Mouse (Mus musculus): Measurements from ENCODE around the gene Myh10. TPM values are rescaled to one million over a fixed set of nuclear protein-coding genes. Genes with fewer than 3 reads are reported as not detected.

Myh10 gene
- total and polyA plus RNA-seq, 3 experiments, result 0.38 to 2.7 (median 0.62) TPM

- no peaks in the 10 kb centered on the region for H3K27me3 ChIP-seq (replicated peaks)
- in situ Hi-C loops (cut with MboI; ENCODE audit: low pct_ligation_motif_present, low pct_unique_long_range_greater_than_20kb, low sequenced_read_pairs), result no loop called here
These were observed 42.8 kb upstream of the Myh10 start for GRCm38 (mm10) chr11:68648385-68649148.

GRCm38 (mm10) chr11:68651518-68651917 is 39.8 kb upstream of the Myh10 start:
- TF ChIP-seq MAX (IDR thresholded peaks at IDR 0.05; ENCODE audit: low read length) (no peak), UBTF (IDR thresholded peaks at IDR 0.05; ENCODE audit: low read depth, low read length) (no peak), GABPA (IDR thresholded peaks at IDR 0.05; ENCODE audit: insufficient replicate concordance, low read depth, low read length) (no peak), MAFK (IDR thresholded peaks at IDR 0.05; ENCODE audit: insufficient replicate concordance, low read length) (no peak), USF2 (conservative IDR thresholded peaks at IDR 0.05; ENCODE audit: low read depth, low read length) (no peak), ETS1 (conservative IDR thresholded peaks at IDR 0.05; ENCODE audit: low read depth, low read length) (no peak), CHD2 (IDR thresholded peaks at IDR 0.05; ENCODE audit: low read length) (no peak), JUN (IDR thresholded peaks at IDR 0.05; ENCODE audit: insufficient read depth, low read depth, low read length) (no peak), JUND (conservative IDR thresholded peaks at IDR 0.05; ENCODE audit: low read depth, low read length) (no peak), ZMIZ1 (IDR thresholded peaks at IDR 0.05; ENCODE audit: low read depth, low read length) (no peak), CHD1 (IDR thresholded peaks at IDR 0.05; ENCODE audit: low read depth, low read length) (no peak), EP300 (IDR thresholded peaks at IDR 0.05; ENCODE audit: low read length) (no peak), NELFE (IDR thresholded peaks at IDR 0.05; ENCODE audit: low read depth, low read length) (no peak), USF1 (IDR thresholded peaks at IDR 0.05; ENCODE audit: low read depth, low read length) (no peak), TBP (conservative IDR thresholded peaks at IDR 0.05; ENCODE audit: low read depth, low read length) (no peak), BHLHE40 (IDR thresholded peaks at IDR 0.05; ENCODE audit: low read depth, low read length) (no peak), ELF1 (IDR thresholded peaks at IDR 0.05; ENCODE audit: low read depth, low read length) (no peak), NRF1 (IDR thresholded peaks at IDR 0.05; ENCODE audit: low read depth, low read length) (no peak), RCOR1 (conservative IDR thresholded peaks at IDR 0.05; ENCODE audit: low read depth, low read length) (no peak)
- in situ Hi-C loops (cut with MboI; ENCODE audit: low pct_ligation_motif_present, low pct_unique_long_range_greater_than_20kb, low sequenced_read_pairs) (no loop called here), dilution Hi-C loops (cut with MboI; ENCODE audit: extremely low pct_ligation_motif_present, extremely low pct_unique_long_range_greater_than_20kb, low sequenced_read_pairs) (no loop called here)
- Histone ChIP-seq H3K9me3 (replicated peaks; ENCODE audit: low read length) (no peaks in the 10 kb centered on the region), H3K4me1 (ENCODE audit: control insufficient read depth in 1 of 2, insufficient read depth in 2 of 2) (peaks cover 12 to 39% of the 10 kb centered on the region in 2 experiments), H3K79me2 (replicated peaks; ENCODE audit: control insufficient read depth, extremely low read depth, insufficient read depth, poor library complexity, severe bottlenecking) (no peaks in the 10 kb centered on the region), H3K36me3 (replicated peaks in 1 of 2; ENCODE audit: control insufficient read depth in 1 of 2, insufficient read depth in 1 of 2, low read length in 1 of 2) (no peaks in the 10 kb centered on the region), H3K27me3 (replicated peaks) (no peaks in the 10 kb centered on the region), H3K4me2 (ENCODE audit: insufficient read depth, low read depth, poor library complexity, severe bottlenecking) (no peak overlapping the region), H3K27ac (ENCODE audit: insufficient read depth, low read depth) (no peak overlapping the region), H3K9ac (ENCODE audit: insufficient read depth, low read depth) (no peak overlapping the region), H3K4me3 (replicated peaks in 1 of 3; ENCODE audit: low read depth in 2 of 3, low read length in 2 of 3, poor library complexity in 1 of 3) (no peak overlapping the region)
- no peak for DNase-seq (ENCODE audit: extremely low read depth)

More at GRCm38 (mm10) chr11:68648385-68649148, 42.8 kb upstream of the Myh10 start:
- Histone ChIP-seq H3K36me3 (replicated peaks in 1 of 2; ENCODE audit: control insufficient read depth in 1 of 2, insufficient read depth in 1 of 2, low read length in 1 of 2) (no peaks in the 10 kb centered on the region), H3K9me3 (replicated peaks; ENCODE audit: low read length) (no peaks in the 10 kb centered on the region), H3K27ac (ENCODE audit: insufficient read depth, low read depth) (no peak overlapping the region), H3K4me3 (replicated peaks in 1 of 3; ENCODE audit: low read depth in 2 of 3, low read length in 2 of 3, poor library complexity in 1 of 3) (no peak overlapping the region), H3K4me1 (ENCODE audit: control insufficient read depth in 1 of 2, insufficient read depth in 2 of 2) (peaks cover 5 to 11% of the 10 kb centered on the region in 2 experiments), H3K9ac (ENCODE audit: insufficient read depth, low read depth) (no peak overlapping the region), H3K79me2 (replicated peaks; ENCODE audit: control insufficient read depth, extremely low read depth, insufficient read depth, poor library complexity, severe bottlenecking) (no peaks in the 10 kb centered on the region), H3K4me2 (ENCODE audit: insufficient read depth, low read depth, poor library complexity, severe bottlenecking) (no peak overlapping the region)
- TF ChIP-seq USF2 (conservative IDR thresholded peaks at IDR 0.05; ENCODE audit: low read depth, low read length) (no peak), MAFK (IDR thresholded peaks at IDR 0.05; ENCODE audit: insufficient replicate concordance, low read length) (no peak), MYC (IDR thresholded peaks at IDR 0.05; ENCODE audit: low read depth, low read length) (no peak), JUN (IDR thresholded peaks at IDR 0.05; ENCODE audit: insufficient read depth, low read depth, low read length) (no peak), MAX (IDR thresholded peaks at IDR 0.05; ENCODE audit: low read length) (no peak), ZC3H11A (IDR thresholded peaks at IDR 0.05; ENCODE audit: low read depth, low read length) (no peak), CHD1 (IDR thresholded peaks at IDR 0.05; ENCODE audit: low read depth, low read length) (no peak), PAX5 (IDR thresholded peaks at IDR 0.05; ENCODE audit: low read length) (no peak), NRF1 (IDR thresholded peaks at IDR 0.05; ENCODE audit: low read depth, low read length) (no peak), MAZ (IDR thresholded peaks at IDR 0.05; ENCODE audit: low read depth, low read length) (no peak), KAT2A (IDR thresholded peaks at IDR 0.05; ENCODE audit: insufficient replicate concordance, low read length) (no peak), POLR2A (IDR thresholded peaks at IDR 0.05; ENCODE audit: low read depth, low read length) (no peak), UBTF (IDR thresholded peaks at IDR 0.05; ENCODE audit: low read depth, low read length) (no peak), NELFE (IDR thresholded peaks at IDR 0.05; ENCODE audit: low read depth, low read length) (no peak)
- dilution Hi-C loops (cut with MboI; ENCODE audit: extremely low pct_ligation_motif_present, extremely low pct_unique_long_range_greater_than_20kb, low sequenced_read_pairs), result no loop called here
- DNase-seq (ENCODE audit: extremely low read depth), result no peak
